Mouse (Mus musculus) kidney, adult 9 months (tissue): Measurements from ENCODE around the gene Caskin2.

Experiments
- DNase-seq: peaks from one replicate; pipeline ENCODE4 v3.0.0; 2022

Caskin2 gene

GRCm38 (mm10) chr11:115805005-115805404 lies 8.4 kb downstream of the Caskin2 start:
- no peak for DNase-seq

- no peak for DNase-seq
These were observed 10.2 kb downstream of the Caskin2 start for GRCm38 (mm10) chr11:115803072-115803709.

GRCm38 (mm10) chr11:115800981-115801380 lies 12.5 kb downstream of the Caskin2 start:
- DNase-seq, result no peak

- DNase-seq, result no peak
These were observed 15.8 kb downstream of the Caskin2 start for GRCm38 (mm10) chr11:115797665-115798064.

GRCm38 (mm10) chr11:115796898-115797297 lies 16.5 kb downstream of the Caskin2 start:
- no peak for DNase-seq

- DNase-seq, result no peak
These were observed 21.1 kb downstream of the Caskin2 start for GRCm38 (mm10) chr11:115792353-115792752.

- no peak for DNase-seq
These were observed 21.5 kb downstream of the Caskin2 start for GRCm38 (mm10) chr11:115791919-115792318.

GRCm38 (mm10) chr11:115789787-115790186 lies 23.7 kb downstream of the Caskin2 start:
- DNase-seq, result no peak

GRCm38 (mm10) chr11:115786473-115786872 lies 27.0 kb downstream of the Caskin2 start:
- DNase-seq, result no peak

- no peak for DNase-seq
These were observed 33.0 kb downstream of the Caskin2 start for GRCm38 (mm10) chr11:115780141-115781070.

- DNase-seq, result peak; percentile 96
These were observed 34.3 kb downstream of the Caskin2 start for GRCm38 (mm10) chr11:115779038-115779571.

- peak; percentile 51 for DNase-seq
These were observed 35.7 kb downstream of the Caskin2 start for GRCm38 (mm10) chr11:115777487-115778335.

GRCm38 (mm10) chr11:115776954-115777353 lies 36.5 kb downstream of the Caskin2 start:
- no peak for DNase-seq

- DNase-seq, result peak; percentile 68
These were observed 37.4 kb downstream of the Caskin2 start for GRCm38 (mm10) chr11:115775821-115776665.

GRCm38 (mm10) chr11:115774653-115775052 lies 38.8 kb downstream of the Caskin2 start:
- no peak for DNase-seq

GRCm38 (mm10) chr11:115768896-115769295 lies 44.5 kb downstream of the Caskin2 start:
- DNase-seq, result no peak

- DNase-seq, result peak; percentile 86
These were observed 46.5 kb downstream of the Caskin2 start for GRCm38 (mm10) chr11:115766981-115767380.

- DNase-seq, result peak; percentile 74
These were observed 47.0 kb downstream of the Caskin2 start for GRCm38 (mm10) chr11:115766356-115766943.

- no peak for DNase-seq
These were observed 47.8 kb downstream of the Caskin2 start for GRCm38 (mm10) chr11:115765607-115766141.

GRCm38 (mm10) chr11:115765103-115765606 lies 48.3 kb downstream of the Caskin2 start, which contains the start of gene Tmem94:
Gene Tmem94 (plus strand): TSS chr11:115765433.
- peak; percentile 98 for DNase-seq

- DNase-seq, result no peak
These were observed 48.7 kb downstream of the Caskin2 start for GRCm38 (mm10) chr11:115764698-115765097.
